Mouse (Mus musculus): ENCODE results near the gene Olfr161.
"Not testable (repeated sequence)": the region's sequence is repeated elsewhere in the genome, so short reads cannot be mapped to it uniquely, and the experiment has no call there.

Olfr161 gene

GRCm38 (mm10) chr16:3590691-3591090 is at the start of gene Olfr161:
TSS of gene Olfr161 (plus strand) at chr16:3591042.
- no peak for DNase-seq (ENCODE audit: low spot score in 2 of 2)

DNA sequence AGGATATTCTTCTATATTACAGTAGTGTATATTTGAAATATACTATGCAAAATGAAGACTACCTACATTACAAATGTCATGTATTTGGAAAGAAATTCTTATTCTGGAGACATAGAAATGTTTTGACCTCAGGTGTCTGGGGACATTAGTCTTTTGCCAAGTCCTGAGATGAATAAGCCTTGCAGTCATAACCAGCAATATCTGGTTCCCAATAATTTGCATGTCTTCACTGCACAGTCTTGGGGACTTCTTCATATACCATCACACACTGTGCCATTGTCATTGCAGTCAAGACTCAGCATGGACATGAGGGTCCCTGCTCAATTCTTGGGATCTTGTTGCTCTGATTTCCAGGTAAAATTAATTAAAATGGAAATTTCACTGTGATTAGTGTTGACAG is 27.3 kb upstream of the Olfr161 start:
- no peak for DNase-seq (ENCODE audit: low spot score in 2 of 2)

GRCm38 (mm10) chr16:3577658-3578057 is 13.2 kb upstream of the Olfr161 start:
- not testable (repeated sequence) for DNase-seq (ENCODE audit: low spot score in 2 of 2)

DNA sequence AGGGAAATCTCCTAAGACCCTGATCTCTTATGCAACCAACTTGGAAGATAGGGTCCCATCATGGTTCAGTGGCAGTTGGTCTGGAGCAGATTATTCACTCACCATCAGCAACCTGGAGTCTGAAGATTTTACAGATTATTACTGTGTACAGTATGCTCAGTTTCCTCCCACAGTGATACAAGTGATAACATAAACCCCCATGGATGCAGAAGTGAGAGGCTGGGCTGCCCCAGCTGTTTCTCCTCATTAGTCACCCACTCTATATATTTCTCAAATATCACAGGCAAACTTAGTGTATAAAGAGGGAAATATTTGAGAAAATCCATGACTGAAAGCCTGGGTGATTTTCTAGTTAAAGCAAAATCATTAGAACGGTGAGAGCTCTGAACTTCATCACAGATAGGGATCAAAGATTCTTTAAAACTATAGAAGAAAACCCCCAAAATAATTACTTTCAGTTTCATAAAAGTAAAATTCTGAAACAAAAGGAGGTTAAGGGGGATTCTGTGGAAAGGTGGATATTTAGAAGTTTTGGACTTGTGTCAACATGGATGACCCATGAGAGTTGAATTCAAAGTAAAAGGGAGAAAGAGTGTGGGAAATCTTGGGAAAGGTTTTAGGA is 12.5 kb upstream of the Olfr161 start:
- DNase-seq (ENCODE audit: low spot score in 2 of 2), result not testable (repeated sequence)

- DNase-seq (ENCODE audit: low spot score in 2 of 2), result not testable (repeated sequence)
These were observed 40.5 kb downstream of the Olfr161 start for GRCm38 (mm10) chr16:3631376-3631775.

GRCm38 (mm10) chr16:3632572-3633361 is 41.9 kb downstream of the Olfr161 start:
- DNase-seq (ENCODE audit: low spot score in 2 of 2), result not testable (repeated sequence)

Data from natural killer cell, adult 2 months (primary cell).